Mouse (Mus musculus): ENCODE results near the gene Gm49345. TPM values are rescaled to one million over a fixed set of nuclear protein-coding genes. Genes with fewer than 3 reads are reported as not detected.
"Not testable (repeated sequence)": the region's sequence is repeated elsewhere in the genome, so short reads cannot be mapped to it uniquely, and the experiment has no call there.

Gm49345 gene
- 1 to 10 TPM in 1 of 4 experiments, under 1 TPM in 3; 0.33 to 2.4 (median 0.39) TPM for total RNA-seq (2022)

- peak; percentile 96 for DNase-seq (ENCODE audit: low spot score)
Observed at GRCm38 (mm10) chr13:67637294-67638007, at the start of gene Gm49345, which contains the start of gene Zfp729a. Gene Gm49345 (minus strand): TSS chr13:67637769. Gene Zfp729a (minus strand): TSS chr13:67637791.

- no peak for DNase-seq (ENCODE audit: low spot score)
Observed at GRCm38 (mm10) chr13:67686971-67687370, 49.4 kb upstream of the Gm49345 start, which contains the start of gene Zfp738. Gene Zfp738 (minus strand): TSS chr13:67687071.

- not testable (repeated sequence) for DNase-seq (ENCODE audit: low spot score)
Observed at GRCm38 (mm10) chr13:67683841-67684240, 46.3 kb upstream of the Gm49345 start.

GRCm38 (mm10) chr13:67682959-67683735 is 45.6 kb upstream of the Gm49345 start:
- peak; percentile 92 for DNase-seq (ENCODE audit: low spot score)

GRCm38 (mm10) chr13:67674902-67675301 is 37.3 kb upstream of the Gm49345 start:
- no peak for DNase-seq (ENCODE audit: low spot score)

GRCm38 (mm10) chr13:67652496-67652895 is 14.9 kb upstream of the Gm49345 start:
- DNase-seq (ENCODE audit: low spot score): no peak

GRCm38 (mm10) chr13:67610108-67610507 is 27.5 kb downstream of the Gm49345 start:
- DNase-seq (ENCODE audit: low spot score): no peak

- peak; percentile 93 for DNase-seq (ENCODE audit: low spot score)
Observed at GRCm38 (mm10) chr13:67609066-67609876, 28.3 kb downstream of the Gm49345 start, which contains the start of gene Zfp729b. Gene Zfp729b (minus strand): TSS chr13:67609707.

- no peak for DNase-seq (ENCODE audit: low spot score)
Observed at GRCm38 (mm10) chr13:67572591-67573189, 64.9 kb downstream of the Gm49345 start.

GRCm38 (mm10) chr13:67553730-67554129 is 83.8 kb downstream of the Gm49345 start, which contains the start of gene Zfp748:
Gene Zfp748 (minus strand): TSS chr13:67553830.
- DNase-seq (ENCODE audit: low spot score): no peak

GRCm38 (mm10) chr13:67552505-67553346 is 84.8 kb downstream of the Gm49345 start:
- DNase-seq (ENCODE audit: low spot score): peak; percentile 90

- DNase-seq (ENCODE audit: low spot score): no peak
Observed at GRCm38 (mm10) chr13:67545941-67546340, 91.6 kb downstream of the Gm49345 start.

Other genes with a start within 250 kb of the Gm49345 start
- gene Zfp429, start 237.9 kb downstream of the Gm49345 start, total RNA-seq (2022): 1 to 10 TPM; 1.3 to 3.5 (median 1.8) TPM
- gene Zfp459, start 216.4 kb downstream of the Gm49345 start, total RNA-seq (2022): 1 to 10 TPM in 1 of 4 experiments, under 1 TPM in 3; 0.29 to 1.2 (median 0.75) TPM
- gene Zfp874a, start 186.1 kb downstream of the Gm49345 start, total RNA-seq (2022): 10 to 100 TPM in 1 of 4 experiments, 1 to 10 TPM in 3; 6.3 to 11.4 (median 7.3) TPM
- gene Zfp874b, start 153.5 kb downstream of the Gm49345 start, total RNA-seq (2022): 10 to 100 TPM; 11.5 to 18.0 (median 13.9) TPM
- gene Zfp58, start 137.2 kb downstream of the Gm49345 start, total RNA-seq (2022): 1 to 10 TPM; 3.6 to 4.5 (median 4.0) TPM
- gene Gm26965, start 111.6 kb downstream of the Gm49345 start, total RNA-seq (2022): 1 to 10 TPM in 1 of 4 experiments, under 1 TPM in 1, not detected in 2; 0.20 to 1.3 TPM
- gene Zfp87, start 111.6 kb downstream of the Gm49345 start, total RNA-seq (2022): 1 to 10 TPM; 6.9 to 8.9 (median 7.9) TPM
- gene Zfp748, start 83.9 kb downstream of the Gm49345 start, total RNA-seq (2022): 1 to 10 TPM; 2.8 to 4.9 (median 4.0) TPM
- gene Zfp729b, start 28.1 kb downstream of the Gm49345 start, total RNA-seq (2022): 1 to 10 TPM; 3.4 to 4.2 (median 3.8) TPM
- gene Zfp729a, start within 50 bp of the Gm49345 start, total RNA-seq (2022): 1 to 10 TPM; 3.9 to 5.5 (median 5.0) TPM
- gene Zfp738, start 49.3 kb upstream of the Gm49345 start, total RNA-seq (2022): 1 to 10 TPM; 3.6 to 6.2 (median 4.6) TPM
- 1 to 10 TPM; 5.2 to 6.5 (median 5.7) TPM for gene Zfp65, start 91.4 kb upstream of the Gm49345 start, total RNA-seq (2022)
- gene Zfp85, start 117.5 kb upstream of the Gm49345 start, total RNA-seq (2022): 1 to 10 TPM; 2.0 to 2.5 (median 2.3) TPM
- gene Zfp493, start 141.9 kb upstream of the Gm49345 start, total RNA-seq (2022): 1 to 10 TPM in 3 of 4 experiments, under 1 TPM in 1; 1.00 to 2.0 (median 1.5) TPM
- 1 to 10 TPM; 1.3 to 2.9 (median 2.2) TPM for gene Zfp273, start 176.0 kb upstream of the Gm49345 start, total RNA-seq (2022)
- gene Gm10037, start 193.3 kb upstream of the Gm49345 start, total RNA-seq (2022): under 1 TPM in 3 of 4 experiments, not detected in 1; 0.66 to 0.75 (median 0.72) TPM
- under 1 TPM in 1 of 4 experiments, not detected in 3; 0.47 TPM for gene BC048507, start 225.6 kb upstream of the Gm49345 start, total RNA-seq (2022)